Mouse (Mus musculus) liver, adult 2 months (tissue): ENCODE data around the gene Ptger1.

Experiments used
- CTCF ChIP-seq: fragments of 200-500 bp; IDR thresholded peaks from 2 replicates; pipeline ENCODE4 v1.5.1; 2011; ENCODE audit warnings: low read depth, low read length, control low read depth
- POLR2A ChIP-seq: fragments of 200-500 bp; IDR thresholded peaks from 2 replicates; pipeline ENCODE4 v1.6.1; 2011; ENCODE audit warnings: low read length, control low read depth; ENCODE audit not compliant: insufficient read depth; ENCODE audit errors: extremely low read depth

DNA sequence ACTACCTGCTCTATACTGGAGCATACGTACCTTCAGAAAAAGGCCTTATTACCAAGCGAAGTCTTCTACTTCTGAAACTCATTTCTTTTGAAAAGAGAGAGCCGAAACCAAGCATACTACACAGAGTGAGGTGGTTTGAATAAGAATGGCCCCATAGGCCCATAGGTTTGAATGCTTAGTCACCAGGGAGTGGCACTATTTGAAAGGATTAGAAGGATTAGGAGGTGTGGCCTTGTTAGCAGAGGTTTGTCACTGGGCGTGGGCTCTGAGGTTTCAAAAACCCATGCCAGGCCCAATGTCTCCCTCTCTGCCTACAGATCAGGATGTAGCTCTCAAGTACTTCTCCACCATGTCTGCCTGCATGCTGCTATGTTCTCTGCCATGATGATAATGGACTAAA lies 18.4 kb upstream of the Ptger1 start:
- TF ChIP-seq POLR2A (no peak), CTCF (no peak)
